Mouse (Mus musculus): ENCODE data around the gene Galnt2. TPM values are rescaled to one million over a fixed set of nuclear protein-coding genes. Genes with fewer than 3 reads are reported as not detected.

Gene Galnt2
- total and polyA plus RNA-seq, 3 experiments = 18.6 to 27.3 (median 23.6) TPM

DNA sequence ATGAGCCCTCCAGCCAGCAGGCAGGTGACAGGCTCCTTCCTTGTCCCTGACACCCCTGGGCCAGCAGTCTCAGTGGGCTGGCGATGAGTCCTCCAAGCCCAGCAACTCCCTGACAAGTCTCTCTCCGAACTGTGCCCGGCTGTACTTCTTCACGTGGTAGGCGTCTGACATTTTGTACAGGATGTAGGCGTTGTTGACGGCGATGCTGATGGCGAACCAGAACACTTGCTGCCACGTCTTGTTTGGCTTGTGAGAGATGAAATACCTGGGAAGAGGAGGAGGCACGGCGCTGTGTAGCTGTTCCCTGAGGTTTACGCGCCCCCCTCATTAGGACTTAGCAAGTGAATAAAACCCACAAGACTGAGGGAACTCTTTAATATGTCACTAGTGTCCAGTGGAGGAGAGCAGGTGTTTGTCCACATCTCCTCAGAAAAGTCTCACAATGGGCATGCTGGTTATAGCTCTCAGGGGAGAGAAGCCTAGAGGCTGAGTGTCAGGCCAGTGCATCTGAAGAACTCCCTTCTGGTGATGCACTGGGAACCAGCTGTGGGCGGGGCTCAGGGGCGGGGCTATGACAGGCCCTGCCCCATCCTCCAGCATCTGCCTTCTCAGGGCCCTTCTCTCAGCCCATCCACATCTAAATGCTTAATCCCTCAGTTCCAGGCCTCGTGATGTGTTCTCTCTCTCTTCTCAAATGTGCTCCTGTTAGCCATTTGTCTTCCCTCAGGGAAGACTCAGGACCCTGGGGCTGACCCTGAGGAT, 139.4 kb downstream of the Galnt2 start:
- Histone ChIP-seq H3K27ac (ENCODE audit: insufficient read depth, low read depth) (no peak overlapping the region), H3K4me1 (ENCODE audit: control insufficient read depth in 1 of 2, insufficient read depth in 2 of 2) (peaks cover 27 to 59% of the 10 kb centered on the region in 2 experiments), H3K9me3 (replicated peaks; ENCODE audit: low read length) (no peaks in the 10 kb centered on the region), H3K9ac (ENCODE audit: insufficient read depth, low read depth) (no peak overlapping the region), H3K4me3 (replicated peaks in 1 of 3; ENCODE audit: low read depth in 2 of 3, low read length in 2 of 3, poor library complexity in 1 of 3) (no peak overlapping the region), H3K79me2 (replicated peaks; ENCODE audit: control insufficient read depth, extremely low read depth, insufficient read depth, poor library complexity, severe bottlenecking) (no peaks in the 10 kb centered on the region), H3K4me2 (ENCODE audit: insufficient read depth, low read depth, poor library complexity, severe bottlenecking) (no peak overlapping the region), H3K27me3 (replicated peaks) (no peaks in the 10 kb centered on the region), H3K36me3 (replicated peaks in 1 of 2; ENCODE audit: control insufficient read depth in 1 of 2, insufficient read depth in 1 of 2, low read length in 1 of 2) (peaks cover 0 to 7% of the 10 kb centered on the region in 2 experiments)
- no peak for TF ChIP-seq ZNF384 (IDR thresholded peaks at IDR 0.05; ENCODE audit: low read depth, low read length)
- no peak for TF ChIP-seq TCF12 (IDR thresholded peaks at IDR 0.05; ENCODE audit: low read depth, low read length)
- no peak for TF ChIP-seq POLR2A (IDR thresholded peaks at IDR 0.05; ENCODE audit: low read depth, low read length)
- no peak for TF ChIP-seq KAT2A (IDR thresholded peaks at IDR 0.05; ENCODE audit: insufficient replicate concordance, low read length)
- TF ChIP-seq MAX (IDR thresholded peaks at IDR 0.05; ENCODE audit: low read length) = no peak
- no peak for TF ChIP-seq GABPA (IDR thresholded peaks at IDR 0.05; ENCODE audit: insufficient replicate concordance, low read depth, low read length)
- no peak for TF ChIP-seq BHLHE40 (IDR thresholded peaks at IDR 0.05; ENCODE audit: low read depth, low read length)
- no peak for TF ChIP-seq IRF4 (IDR thresholded peaks at IDR 0.05; ENCODE audit: low read depth, low read length)
- no peak for TF ChIP-seq CHD1 (IDR thresholded peaks at IDR 0.05; ENCODE audit: low read depth, low read length)
- no peak for TF ChIP-seq TBP (conservative IDR thresholded peaks at IDR 0.05; ENCODE audit: low read depth, low read length)
- TF ChIP-seq USF2 (conservative IDR thresholded peaks at IDR 0.05; ENCODE audit: low read depth, low read length) = no peak
- TF ChIP-seq RAD21 (IDR thresholded peaks at IDR 0.05; ENCODE audit: low read depth, low read length) = no peak
- no peak for TF ChIP-seq MYC (IDR thresholded peaks at IDR 0.05; ENCODE audit: low read depth, low read length)
- no peak for TF ChIP-seq UBTF (IDR thresholded peaks at IDR 0.05; ENCODE audit: low read depth, low read length)
- TF ChIP-seq E2F4 (IDR thresholded peaks at IDR 0.05; ENCODE audit: insufficient replicate concordance, low read depth, low read length) = no peak
- peak; percentile 62 for DNase-seq (ENCODE audit: extremely low read depth)
- in situ Hi-C loops (cut with MboI; ENCODE audit: low pct_ligation_motif_present, low pct_unique_long_range_greater_than_20kb, low sequenced_read_pairs) (no loop called here), dilution Hi-C loops (cut with MboI; ENCODE audit: extremely low pct_ligation_motif_present, extremely low pct_unique_long_range_greater_than_20kb, low sequenced_read_pairs) (no loop called here)

DNA sequence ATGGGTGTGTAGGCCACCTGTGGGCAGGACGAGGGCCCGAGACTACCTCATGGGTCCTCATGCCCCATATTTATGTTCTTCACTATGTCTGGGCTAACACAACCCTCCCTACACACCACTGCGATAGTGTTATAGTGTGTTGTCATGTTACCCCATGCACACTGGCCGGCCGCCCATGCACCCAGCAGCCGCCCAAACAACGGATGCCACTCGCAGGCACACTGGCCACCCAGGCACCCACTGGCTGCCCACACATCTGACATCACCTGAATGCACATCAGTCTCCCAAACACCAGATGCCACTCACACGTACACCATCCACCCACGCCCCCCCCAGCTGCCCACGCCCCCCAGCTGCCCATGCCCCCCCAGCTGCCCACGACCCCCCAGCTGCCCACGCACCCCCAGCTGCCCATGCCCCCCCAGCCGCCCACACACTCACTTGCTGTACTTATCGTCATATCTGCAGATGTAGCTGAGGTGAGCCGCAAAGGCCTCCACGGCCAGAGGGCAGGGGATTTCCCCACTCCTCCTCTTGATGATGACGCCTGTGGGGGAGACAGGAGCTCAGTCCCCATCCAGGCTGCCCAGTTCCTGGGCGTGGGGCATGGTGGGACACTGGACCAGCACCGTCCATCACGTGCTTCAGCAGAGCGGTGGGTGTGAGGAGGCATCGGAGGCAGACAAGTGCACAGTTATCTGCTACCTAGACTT, 140.4 kb downstream of the Galnt2 start:
- Histone ChIP-seq H3K9me3 (replicated peaks; ENCODE audit: low read length) (no peaks in the 10 kb centered on the region), H3K79me2 (replicated peaks; ENCODE audit: control insufficient read depth, extremely low read depth, insufficient read depth, poor library complexity, severe bottlenecking) (no peaks in the 10 kb centered on the region), H3K36me3 (replicated peaks in 1 of 2; ENCODE audit: control insufficient read depth in 1 of 2, insufficient read depth in 1 of 2, low read length in 1 of 2) (peaks cover 0 to 7% of the 10 kb centered on the region in 2 experiments), H3K27me3 (replicated peaks) (no peaks in the 10 kb centered on the region), H3K4me1 (ENCODE audit: control insufficient read depth in 1 of 2, insufficient read depth in 2 of 2) (peaks cover 35 to 68% of the 10 kb centered on the region in 2 experiments), H3K27ac (ENCODE audit: insufficient read depth, low read depth) (no peak overlapping the region), H3K9ac (ENCODE audit: insufficient read depth, low read depth) (no peak overlapping the region), H3K4me3 (replicated peaks in 1 of 3; ENCODE audit: low read depth in 2 of 3, low read length in 2 of 3, poor library complexity in 1 of 3) (peak overlapping the region in 2 of 3 experiments; percentile 8 to 33), H3K4me2 (ENCODE audit: insufficient read depth, low read depth, poor library complexity, severe bottlenecking) (peak overlapping the region; percentile 23; the same call in 1 of the 2 replicates)
- TF ChIP-seq MXI1 (IDR thresholded peaks at IDR 0.05; ENCODE audit: low read depth, low read length) (no peak), USF1 (IDR thresholded peaks at IDR 0.05; ENCODE audit: low read depth, low read length) (no peak), GABPA (IDR thresholded peaks at IDR 0.05; ENCODE audit: insufficient replicate concordance, low read depth, low read length) (no peak), ETS1 (conservative IDR thresholded peaks at IDR 0.05; ENCODE audit: low read depth, low read length) (peak; percentile 57; the same call in 1 of the 2 replicates), TCF12 (IDR thresholded peaks at IDR 0.05; ENCODE audit: low read depth, low read length) (peak; percentile 67), IRF4 (IDR thresholded peaks at IDR 0.05; ENCODE audit: low read depth, low read length) (peak; percentile 26; the same call in 1 of the 2 replicates), MAZ (IDR thresholded peaks at IDR 0.05; ENCODE audit: low read depth, low read length) (0 out of 2 replicates have a peak, but pooled peaks have one; percentile 23), POLR2A (IDR thresholded peaks at IDR 0.05; ENCODE audit: low read depth, low read length) (no peak)
- in situ Hi-C loops (cut with MboI; ENCODE audit: low pct_ligation_motif_present, low pct_unique_long_range_greater_than_20kb, low sequenced_read_pairs) = no loop called here
- dilution Hi-C loops (cut with MboI; ENCODE audit: extremely low pct_ligation_motif_present, extremely low pct_unique_long_range_greater_than_20kb, low sequenced_read_pairs) = no loop called here
- DNase-seq (ENCODE audit: extremely low read depth) = peak; percentile 65

Measured in CH12.LX (cell line).